Mouse (Mus musculus) cortical plate, adult 2 months (tissue): Measurements from ENCODE around the gene Arl8b. TPM values are rescaled to one million over a fixed set of nuclear protein-coding genes. Genes with fewer than 3 reads are reported as not detected.
A peak's percentile ranks its signal among the peaks of the same experiment; 100 is the strongest.

Experiments used
- H3K27ac ChIP-seq: fragments of 200-500 bp; 2 replicates; pipeline ENCODE4 v1.5.1; 2012; ENCODE audit warnings: low read length, control low read depth, inconsistent platforms; ENCODE audit not compliant: insufficient read depth
- H3K4me1 ChIP-seq: fragments of 200-500 bp; 2 replicates; pipeline ENCODE4 v1.6.1; 2011; ENCODE audit warnings: low read length; ENCODE audit not compliant: control insufficient read depth, insufficient read depth
- H3K4me3 ChIP-seq: fragments of 200-500 bp; 2 replicates; pipeline ENCODE4 v1.5.1; 2011; ENCODE audit warnings: mild to moderate bottlenecking, low read length, control low read depth; ENCODE audit not compliant: insufficient read depth
- CTCF ChIP-seq: fragments of 200-500 bp; IDR thresholded peaks from 2 replicates; pipeline ENCODE4 v1.5.1; 2011; ENCODE audit warnings: mild to moderate bottlenecking, control low read depth, low read length; ENCODE audit not compliant: insufficient read depth; ENCODE audit errors: extremely low read depth
- POLR2A ChIP-seq: fragments of 200-500 bp; IDR thresholded peaks from 2 replicates; pipeline ENCODE4 v1.6.1; 2011; ENCODE audit warnings: mild to moderate bottlenecking, low read length, control low read depth; ENCODE audit not compliant: insufficient read depth; ENCODE audit errors: extremely low read depth
- polyA plus RNA-seq: library from polyadenylated mRNA; depleted of rRNA; stranded (reverse); fragments of >200 nt; gene quantifications from 2 replicates; pipeline ENCODE4 v1.2.3, GENCODE M21; 2012; rRNA removed

Gene Arl8b
- 82.1 and 83.6 TPM in 2 replicates for polyA plus RNA-seq

GRCm38 (mm10) chr6:108782526-108783183, at the start of gene Arl8b:
Gene Arl8b, plus strand, starts transcription at chr6:108783099.
- peaks cover 9% of the 10 kb centered on the region for H3K4me1 ChIP-seq
- TF ChIP-seq POLR2A: peak; percentile 73
- peak; percentile 84 for TF ChIP-seq CTCF
- peak within 1 kb of the TSS; percentile 90 for H3K4me3 ChIP-seq
- peak within 1 kb of the TSS; percentile 76 for H3K27ac ChIP-seq

- Histone ChIP-seq H3K27ac (no peak overlapping the region), H3K4me1 (peaks cover 3% of the 10 kb centered on the region), H3K4me3 (no peak overlapping the region)
- TF ChIP-seq CTCF: peak; percentile 88
- no peak for TF ChIP-seq POLR2A
Observed at GRCm38 (mm10) chr6:108735910-108736750, 46.8 kb upstream of the Arl8b start.

GRCm38 (mm10) chr6:108738463-108739203, 44.3 kb upstream of the Arl8b start:
- no peak overlapping the region for H3K4me3 ChIP-seq
- H3K27ac ChIP-seq: no peak overlapping the region
- H3K4me1 ChIP-seq: peaks cover 3% of the 10 kb centered on the region
- no peak for TF ChIP-seq CTCF
- no peak for TF ChIP-seq POLR2A

- no peak overlapping the region for H3K27ac ChIP-seq
- H3K4me3 ChIP-seq: no peak overlapping the region
- TF ChIP-seq POLR2A (no peak), CTCF (no peak)
- peaks cover 3% of the 10 kb centered on the region for H3K4me1 ChIP-seq
Observed at GRCm38 (mm10) chr6:108740579-108740978, 42.3 kb upstream of the Arl8b start.

- TF ChIP-seq CTCF: no peak
- no peak for TF ChIP-seq POLR2A
- Histone ChIP-seq H3K4me3 (no peak overlapping the region), H3K27ac (no peak overlapping the region), H3K4me1 (peaks cover 3% of the 10 kb centered on the region)
Observed at GRCm38 (mm10) chr6:108743730-108744129, 39.2 kb upstream of the Arl8b start.

GRCm38 (mm10) chr6:108751324-108751723, 31.6 kb upstream of the Arl8b start:
- TF ChIP-seq POLR2A (no peak), CTCF (no peak)
- no peaks in the 10 kb centered on the region for H3K4me1 ChIP-seq
- no peak overlapping the region for H3K27ac ChIP-seq
- no peak overlapping the region for H3K4me3 ChIP-seq

- H3K4me3 ChIP-seq: no peak overlapping the region
- H3K27ac ChIP-seq: no peak overlapping the region
- H3K4me1 ChIP-seq: no peaks in the 10 kb centered on the region; the same call in 1 of the 2 replicates
- TF ChIP-seq POLR2A: no peak
- no peak for TF ChIP-seq CTCF
Observed at GRCm38 (mm10) chr6:108752395-108752794, 30.5 kb upstream of the Arl8b start.

- H3K27ac ChIP-seq: no peak overlapping the region
- H3K4me3 ChIP-seq: no peak overlapping the region
- no peak for TF ChIP-seq CTCF
- TF ChIP-seq POLR2A: no peak
- no peaks in the 10 kb centered on the region; the same call in 1 of the 2 replicates for H3K4me1 ChIP-seq
Observed at GRCm38 (mm10) chr6:108753536-108753935, 29.4 kb upstream of the Arl8b start.

GRCm38 (mm10) chr6:108754376-108754775, 28.5 kb upstream of the Arl8b start:
- TF ChIP-seq CTCF (no peak), POLR2A (no peak)
- H3K27ac ChIP-seq: no peak overlapping the region
- no peak overlapping the region for H3K4me3 ChIP-seq
- no peaks in the 10 kb centered on the region; the same call in 1 of the 2 replicates for H3K4me1 ChIP-seq
